Mouse (Mus musculus) CH12.LX (cell line): ENCODE measurements around the gene Timeless.

Experiments
- BHLHE40 ChIP-seq: IDR thresholded peaks from 2 replicates; pipeline ENCODE4 v1.6.1; 2011; ENCODE audit warnings: mild to moderate bottlenecking, low read depth, low read length, improper control_type of control experiment
- CTCF ChIP-seq, 2 experiments: IDR thresholded peaks in 1 of 2; conservative IDR thresholded peaks in 1 of 2; 2 replicates each; pipeline ENCODE4 v1.5.1; 2011 to 2012; ENCODE audit warnings: low read depth in 2 of 2, low read length in 2 of 2, improper control_type of control experiment in 1 of 2, inconsistent platforms in 1 of 2, mild to moderate bottlenecking in 1 of 2, moderate library complexity in 1 of 2
- ELF1 ChIP-seq: IDR thresholded peaks from 2 replicates; pipeline ENCODE4 v1.6.1; 2014; ENCODE audit warnings: low read depth, mild to moderate bottlenecking, inconsistent platforms, low read length, improper control_type of control experiment
- EP300 ChIP-seq: IDR thresholded peaks from 2 replicates; pipeline ENCODE4 v1.6.1; 2011; ENCODE audit warnings: low read length, improper control_type of control experiment
- GABPA ChIP-seq: IDR thresholded peaks from 2 replicates; pipeline ENCODE4 v1.6.1; 2012; ENCODE audit warnings: low read depth, low read length, improper control_type of control experiment, inconsistent platforms; ENCODE audit not compliant: insufficient replicate concordance
- MAX ChIP-seq: IDR thresholded peaks from 2 replicates; pipeline ENCODE4 v1.6.1; 2011; ENCODE audit warnings: low read length, improper control_type of control experiment
- MYC ChIP-seq: IDR thresholded peaks from 2 replicates; pipeline ENCODE4 v1.6.1; 2011; ENCODE audit warnings: low read depth, mild to moderate bottlenecking, improper control_type of control experiment, low read length
- NRF1 ChIP-seq: IDR thresholded peaks from 2 replicates; pipeline ENCODE4 v1.6.1; 2014; ENCODE audit warnings: low read depth, mild to moderate bottlenecking, inconsistent platforms, low read length, improper control_type of control experiment, moderate library complexity
- POLR2A ChIP-seq: IDR thresholded peaks from 2 replicates; pipeline ENCODE4 v1.6.1; 2011; ENCODE audit warnings: low read depth, mild to moderate bottlenecking, improper control_type of control experiment, low read length
- SMC3 ChIP-seq: IDR thresholded peaks from 2 replicates; pipeline ENCODE4 v1.6.1; 2011; ENCODE audit warnings: low read depth, low read length, improper control_type of control experiment
- UBTF ChIP-seq: IDR thresholded peaks from 2 replicates; pipeline ENCODE4 v1.6.1; 2012; ENCODE audit warnings: low read depth, mild to moderate bottlenecking, inconsistent platforms, low read length, improper control_type of control experiment, moderate library complexity
- ZMIZ1 ChIP-seq: IDR thresholded peaks from 2 replicates; pipeline ENCODE4 v1.6.1; 2012; ENCODE audit warnings: low read depth, mild to moderate bottlenecking, inconsistent platforms, low read length, improper control_type of control experiment
- ZNF384 ChIP-seq: IDR thresholded peaks from 2 replicates; pipeline ENCODE4 v1.6.1; 2012; ENCODE audit warnings: low read depth, low read length, improper control_type of control experiment, inconsistent platforms

DNA sequence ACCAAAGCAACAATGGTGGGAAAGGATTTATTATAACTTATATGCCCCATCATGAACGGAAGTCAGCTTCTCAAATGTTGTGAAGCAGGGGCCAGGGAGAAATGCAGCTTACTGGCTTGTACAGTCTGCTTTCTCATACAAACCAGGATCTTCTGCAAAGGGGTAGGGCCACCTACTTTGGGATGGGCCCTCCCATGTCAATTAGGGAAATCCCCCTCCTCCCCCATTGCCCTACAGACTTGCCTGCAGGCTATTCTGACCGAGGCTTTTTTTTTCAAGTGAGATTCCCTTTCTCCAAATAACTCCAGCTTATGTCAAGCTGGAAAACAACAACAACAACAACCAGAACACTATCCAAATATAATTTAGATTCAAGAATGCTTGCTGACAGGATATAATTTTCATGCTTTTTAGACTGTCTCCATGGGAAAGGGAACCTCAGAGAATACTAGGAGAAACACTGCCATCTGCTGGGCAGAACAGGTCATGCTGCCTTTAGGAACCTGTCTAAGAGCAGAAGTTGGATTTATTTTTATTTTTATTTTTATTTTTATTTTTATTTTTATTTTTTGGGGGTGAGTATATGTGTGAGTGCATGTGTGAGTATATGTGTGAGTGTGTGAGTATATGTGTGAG lies 43.5 kb upstream of the Timeless start:
- TF ChIP-seq NRF1 (no peak), POLR2A (no peak), MYC (peak; percentile 32; the same call in 1 of the 2 replicates), UBTF (no peak), CTCF (conservative IDR thresholded peaks at IDR 0.05 in 1 of 2, IDR thresholded peaks at IDR 0.05 in 1 of 2; ENCODE audit: low read depth in 2 of 2, low read length in 2 of 2) (peak; percentile 66 to 88), EP300 (no peak), SMC3 (peak; percentile 59), ELF1 (no peak), MAX (no peak), GABPA (no peak), BHLHE40 (no peak), ZNF384 (peak; percentile 75), ZMIZ1 (no peak)
